Mouse (Mus musculus): ENCODE measurements around the gene Klhl40. TPM values are rescaled to one million over a fixed set of nuclear protein-coding genes. Genes with fewer than 3 reads are reported as not detected.

Klhl40 gene
- polyA plus RNA-seq (2012; rRNA removed): 0.55 and 0.72 TPM in 2 replicates

- DNase-seq (ENCODE audit: low read depth): no peak
- TF ChIP-seq POLR2A (IDR thresholded peaks at IDR 0.05; ENCODE audit: borderline replicate concordance, extremely low read depth, insufficient read depth, insufficient read length, poor library complexity, severe bottlenecking) (no peak), CTCF (IDR thresholded peaks at IDR 0.05; ENCODE audit: borderline replicate concordance, extremely low read depth, insufficient read depth, insufficient read length) (no peak)
Measured at GRCm38 (mm10) chr9:121777484-121778065, at the start of gene Klhl40. TSS of gene Klhl40 (plus strand) at chr9:121777607.

- no peak for DNase-seq (ENCODE audit: low read depth)
- TF ChIP-seq CTCF (IDR thresholded peaks at IDR 0.05; ENCODE audit: borderline replicate concordance, extremely low read depth, insufficient read depth, insufficient read length): no peak
Measured at GRCm38 (mm10) chr9:121740490-121740889, 36.9 kb upstream of the Klhl40 start.

GRCm38 (mm10) chr9:121741168-121741567, 36.2 kb upstream of the Klhl40 start:
- no peak for DNase-seq (ENCODE audit: low read depth)
- TF ChIP-seq CTCF (IDR thresholded peaks at IDR 0.05; ENCODE audit: borderline replicate concordance, extremely low read depth, insufficient read depth, insufficient read length) (no peak), POLR2A (IDR thresholded peaks at IDR 0.05; ENCODE audit: borderline replicate concordance, extremely low read depth, insufficient read depth, insufficient read length, poor library complexity, severe bottlenecking) (no peak)

- TF ChIP-seq POLR2A (IDR thresholded peaks at IDR 0.05; ENCODE audit: borderline replicate concordance, extremely low read depth, insufficient read depth, insufficient read length, poor library complexity, severe bottlenecking): no peak
- TF ChIP-seq CTCF (IDR thresholded peaks at IDR 0.05; ENCODE audit: borderline replicate concordance, extremely low read depth, insufficient read depth, insufficient read length): no peak
- no peak for DNase-seq (ENCODE audit: low read depth)
Measured at GRCm38 (mm10) chr9:121744051-121744450, 33.4 kb upstream of the Klhl40 start.

GRCm38 (mm10) chr9:121752774-121753173, 24.6 kb upstream of the Klhl40 start:
- DNase-seq (ENCODE audit: low read depth): no peak
- TF ChIP-seq CTCF (IDR thresholded peaks at IDR 0.05; ENCODE audit: borderline replicate concordance, extremely low read depth, insufficient read depth, insufficient read length) (no peak), POLR2A (IDR thresholded peaks at IDR 0.05; ENCODE audit: borderline replicate concordance, extremely low read depth, insufficient read depth, insufficient read length, poor library complexity, severe bottlenecking) (no peak)

- no peak for DNase-seq (ENCODE audit: low read depth)
- no peak for TF ChIP-seq POLR2A (IDR thresholded peaks at IDR 0.05; ENCODE audit: borderline replicate concordance, extremely low read depth, insufficient read depth, insufficient read length, poor library complexity, severe bottlenecking)
- TF ChIP-seq CTCF (IDR thresholded peaks at IDR 0.05; ENCODE audit: borderline replicate concordance, extremely low read depth, insufficient read depth, insufficient read length): no peak
Measured at GRCm38 (mm10) chr9:121754624-121755023, 22.8 kb upstream of the Klhl40 start.

- DNase-seq (ENCODE audit: low read depth): no peak
- no peak for TF ChIP-seq CTCF (IDR thresholded peaks at IDR 0.05; ENCODE audit: borderline replicate concordance, extremely low read depth, insufficient read depth, insufficient read length)
- no peak for TF ChIP-seq POLR2A (IDR thresholded peaks at IDR 0.05; ENCODE audit: borderline replicate concordance, extremely low read depth, insufficient read depth, insufficient read length, poor library complexity, severe bottlenecking)
Measured at GRCm38 (mm10) chr9:121756785-121757184, 20.6 kb upstream of the Klhl40 start.

- DNase-seq (ENCODE audit: low read depth): peak; percentile 27
Measured at GRCm38 (mm10) chr9:121757432-121757831, 20.0 kb upstream of the Klhl40 start.

GRCm38 (mm10) chr9:121757835-121758814, 19.3 kb upstream of the Klhl40 start:
- TF ChIP-seq POLR2A (IDR thresholded peaks at IDR 0.05; ENCODE audit: borderline replicate concordance, extremely low read depth, insufficient read depth, insufficient read length, poor library complexity, severe bottlenecking): no peak
- no peak for TF ChIP-seq CTCF (IDR thresholded peaks at IDR 0.05; ENCODE audit: borderline replicate concordance, extremely low read depth, insufficient read depth, insufficient read length)
- DNase-seq (ENCODE audit: low read depth): no peak

More at GRCm38 (mm10) chr9:121757432-121757831, 20.0 kb upstream of the Klhl40 start:
- TF ChIP-seq CTCF (IDR thresholded peaks at IDR 0.05; ENCODE audit: borderline replicate concordance, extremely low read depth, insufficient read depth, insufficient read length): no peak
- TF ChIP-seq POLR2A (IDR thresholded peaks at IDR 0.05; ENCODE audit: borderline replicate concordance, extremely low read depth, insufficient read depth, insufficient read length, poor library complexity, severe bottlenecking): no peak

- TF ChIP-seq CTCF (IDR thresholded peaks at IDR 0.05; ENCODE audit: borderline replicate concordance, extremely low read depth, insufficient read depth, insufficient read length) (no peak), POLR2A (IDR thresholded peaks at IDR 0.05; ENCODE audit: borderline replicate concordance, extremely low read depth, insufficient read depth, insufficient read length, poor library complexity, severe bottlenecking) (peak; percentile 54)
- peak; percentile 89 for DNase-seq (ENCODE audit: low read depth)
Measured at GRCm38 (mm10) chr9:121759091-121760081, 18.0 kb upstream of the Klhl40 start, which contains the start of gene Zfp651. TSS of gene Zfp651 (plus strand) at chr9:121759330.

Data from brain, embryonic 14.5 days (tissue).